Mouse (Mus musculus) lung, adult 2 months (tissue): ENCODE measurements around the gene Kcnn1. TPM values are rescaled to one million over a fixed set of nuclear protein-coding genes. Genes with fewer than 3 reads are reported as not detected.

ENCODE experiments used
- DNase-seq: peaks from one replicate; pipeline ENCODE4 v3.0.0; 2022
- H3K4me1 ChIP-seq: fragments of 200-500 bp; 2 replicates; pipeline ENCODE4 v1.6.1; 2011; ENCODE audit warnings: low read length; ENCODE audit not compliant: control insufficient read depth, insufficient read depth
- H3K4me3 ChIP-seq: fragments of 200-500 bp; replicated peaks from 2 replicates; pipeline ENCODE3; 2011; ENCODE audit warnings: low read depth, mild to moderate bottlenecking, control low read depth, low read length; ENCODE audit errors: extremely low read depth
- CTCF ChIP-seq: fragments of 200-500 bp; IDR thresholded peaks from 2 replicates; pipeline ENCODE4 v1.5.1; 2011; ENCODE audit warnings: mild to moderate bottlenecking, low read length, control low read depth; ENCODE audit not compliant: insufficient read depth
- POLR2A ChIP-seq: fragments of 200-500 bp; IDR thresholded peaks from 2 replicates; pipeline ENCODE4 v1.6.1; 2011; ENCODE audit warnings: low read depth, mild to moderate bottlenecking, control low read depth, low read length, borderline replicate concordance; ENCODE audit errors: extremely low read depth
- WGBS: fragments of 180-500 bp; shearing (Covaris S2); methylation state at CpG from one replicate; pipeline ENCODE4 v1.1.7; 2018; 5-methylcytosine and 5-hydroxymethylcytosine counted together
- polyA plus RNA-seq: library from polyadenylated mRNA; depleted of rRNA; stranded (reverse); fragments of >200 nt; gene quantifications from 2 replicates; pipeline ENCODE4 v1.2.3, GENCODE M21; 2012; rRNA removed

The Kcnn1 gene
- polyA plus RNA-seq, 1 experiment: 5.0 TPM

- 22% methylated on average over 15 of the region's 15 CpGs for WGBS
- Histone ChIP-seq H3K4me1 (peaks cover 7% of the 10 kb centered on the region), H3K4me3 (no peak overlapping the region)
- no peak for DNase-seq
- TF ChIP-seq POLR2A: no peak
- TF ChIP-seq CTCF: no peak
Measured at GRCm38 (mm10) chr8:70801156-70801555, 61.9 kb downstream of the Kcnn1 start.

GRCm38 (mm10) chr8:70800648-70801047, 62.4 kb downstream of the Kcnn1 start:
- Histone ChIP-seq H3K4me1 (peaks cover 7% of the 10 kb centered on the region), H3K4me3 (no peak overlapping the region)
- 63% methylated on average over 10 of the region's 10 CpGs for WGBS
- TF ChIP-seq POLR2A: no peak
- TF ChIP-seq CTCF: no peak
- DNase-seq: no peak

- no peak overlapping the region for H3K4me3 ChIP-seq
- TF ChIP-seq CTCF: no peak
- no peak for TF ChIP-seq POLR2A
- DNase-seq: no peak
- no peaks in the 10 kb centered on the region; the same call in 1 of the 2 replicates for H3K4me1 ChIP-seq
- WGBS: 11% methylated on average over 15 of the region's 15 CpGs
Measured at GRCm38 (mm10) chr8:70798281-70798680, 64.8 kb downstream of the Kcnn1 start.

GRCm38 (mm10) chr8:70797081-70798070, 65.7 kb downstream of the Kcnn1 start:
- peak; percentile 85 for DNase-seq
- WGBS: 1% methylated on average over 57 of the region's 57 CpGs
- Histone ChIP-seq H3K4me1 (peaks cover 4% of the 10 kb centered on the region; the same call in 1 of the 2 replicates), H3K4me3 (peak overlapping the region; percentile 60)
- TF ChIP-seq POLR2A (no peak), CTCF (no peak)

- Histone ChIP-seq H3K4me3 (peak overlapping the region; percentile 12), H3K4me1 (peaks cover 7% of the 10 kb centered on the region)
- TF ChIP-seq CTCF (no peak), POLR2A (0 out of 2 replicates have a peak, but pooled peaks have one; percentile 21)
- DNase-seq: no peak
- 6% methylated on average over 54 of the region's 54 CpGs for WGBS
Measured at GRCm38 (mm10) chr8:70796403-70797080, 66.5 kb downstream of the Kcnn1 start.

GRCm38 (mm10) chr8:70795370-70795769, 67.7 kb downstream of the Kcnn1 start:
- no peak for DNase-seq

GRCm38 (mm10) chr8:70794215-70794614, 68.8 kb downstream of the Kcnn1 start:
- 93% methylated on average over 2 of the region's 2 CpGs for WGBS
- Histone ChIP-seq H3K4me1 (peaks cover 16% of the 10 kb centered on the region), H3K4me3 (no peak overlapping the region)
- DNase-seq: no peak
- TF ChIP-seq CTCF (no peak), POLR2A (no peak)

More at GRCm38 (mm10) chr8:70795370-70795769, 67.7 kb downstream of the Kcnn1 start:
- H3K4me1 ChIP-seq: peaks cover 16% of the 10 kb centered on the region
- WGBS: 91% methylated on average over 2 of the region's 2 CpGs
- no peak for TF ChIP-seq CTCF
- TF ChIP-seq POLR2A: no peak
- no peak overlapping the region for H3K4me3 ChIP-seq

GRCm38 (mm10) chr8:70792700-70793099, 70.4 kb downstream of the Kcnn1 start:
- no peak for DNase-seq
- Histone ChIP-seq H3K4me1 (peaks cover 16% of the 10 kb centered on the region), H3K4me3 (peak overlapping the region; percentile 59)
- WGBS: 2% methylated on average over 19 of the region's 20 CpGs
- no peak for TF ChIP-seq POLR2A
- TF ChIP-seq CTCF: no peak

Other genes with a start within 250 kb of the Kcnn1 start
- 10.4 and 10.5 TPM in 2 replicates for gene Lrrc25, start 247.1 kb downstream of the Kcnn1 start, polyA plus RNA-seq
- gene Gdf15, start 230.8 kb downstream of the Kcnn1 start, polyA plus RNA-seq: 5.4 and 6.6 TPM in 2 replicates
- 32.2 and 33.7 TPM in 2 replicates for gene Pgpep1, start 202.9 kb downstream of the Kcnn1 start, polyA plus RNA-seq
- gene Lsm4, start 190.0 kb downstream of the Kcnn1 start, polyA plus RNA-seq: 75.2 and 76.3 TPM in 2 replicates
- 378 and 717 TPM in 2 replicates for gene Jund, start 164.3 kb downstream of the Kcnn1 start, polyA plus RNA-seq
- 0.03 TPM in 1 of 2 replicates, not detected in the other for gene Iqcn, start 159.8 kb downstream of the Kcnn1 start, polyA plus RNA-seq
- gene Gm3336, start 144.7 kb downstream of the Kcnn1 start, polyA plus RNA-seq: 0.43 and 1.2 TPM in 2 replicates
- gene Pde4c, start 139.5 kb downstream of the Kcnn1 start, polyA plus RNA-seq: 4.1 and 5.5 TPM in 2 replicates
- 46.4 and 53.4 TPM in 2 replicates for gene Rab3a, start 108.6 kb downstream of the Kcnn1 start, polyA plus RNA-seq
- 61.6 and 80.0 TPM in 2 replicates for gene Mpv17l2, start 102.3 kb downstream of the Kcnn1 start, polyA plus RNA-seq
- gene Pik3r2, start 86.5 kb downstream of the Kcnn1 start, polyA plus RNA-seq: 112 and 119 TPM in 2 replicates
- 84.2 and 87.0 TPM in 2 replicates for gene Mast3, start 58.2 kb downstream of the Kcnn1 start, polyA plus RNA-seq
- gene Il12rb1, start 54.8 kb downstream of the Kcnn1 start, polyA plus RNA-seq: 0.86 and 1.5 TPM in 2 replicates
- gene Arrdc2, start 23.5 kb downstream of the Kcnn1 start, polyA plus RNA-seq: 50.3 and 78.3 TPM in 2 replicates
- 43.8 and 48.0 TPM in 2 replicates for gene Ccdc124, start 10.7 kb upstream of the Kcnn1 start, polyA plus RNA-seq
- 0.71 and 1.3 TPM in 2 replicates for gene Slc5a5, start 29.5 kb upstream of the Kcnn1 start, polyA plus RNA-seq
- gene Rpl18a, start 34.2 kb upstream of the Kcnn1 start, polyA plus RNA-seq: 3,384 and 4,193 TPM in 2 replicates
- gene Map1s, start 42.7 kb upstream of the Kcnn1 start, polyA plus RNA-seq: 58.4 and 68.0 TPM in 2 replicates